Mouse (Mus musculus): Measurements from ENCODE around the gene Tas2r134. TPM values are rescaled to one million over a fixed set of nuclear protein-coding genes. Genes with fewer than 3 reads are reported as not detected.

Gene Tas2r134
- not detected for total RNA-seq (2021)
- long read RNA-seq, experiment 1: 0 reads
- long read RNA-seq, experiment 2: 0 reads

DNA sequence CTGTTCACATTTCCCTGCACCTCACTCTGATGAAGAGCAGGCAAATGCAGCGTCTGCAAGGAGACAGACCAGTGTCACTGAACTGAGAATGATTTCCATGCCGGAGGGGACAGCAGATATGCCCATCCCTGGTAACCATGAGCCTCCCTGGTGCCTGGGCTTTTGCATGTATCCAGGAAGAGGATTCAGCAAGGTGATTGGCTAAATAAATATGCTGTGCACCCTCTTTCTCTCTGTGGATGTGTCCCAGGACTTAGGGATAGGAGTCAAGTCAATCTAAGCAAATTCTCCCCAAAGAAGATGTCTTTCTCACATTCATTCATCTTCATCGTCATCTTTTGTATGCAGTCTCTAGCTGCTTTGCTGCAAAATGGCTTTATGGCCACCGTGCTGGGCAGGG, at the start of gene Tas2r134:
Tas2r134 (plus strand) TSS at position 301 of the 400 bp plus-strand sequence.
- DNase-seq (ENCODE audit: low spot score in 2 of 2): no peak

DNA sequence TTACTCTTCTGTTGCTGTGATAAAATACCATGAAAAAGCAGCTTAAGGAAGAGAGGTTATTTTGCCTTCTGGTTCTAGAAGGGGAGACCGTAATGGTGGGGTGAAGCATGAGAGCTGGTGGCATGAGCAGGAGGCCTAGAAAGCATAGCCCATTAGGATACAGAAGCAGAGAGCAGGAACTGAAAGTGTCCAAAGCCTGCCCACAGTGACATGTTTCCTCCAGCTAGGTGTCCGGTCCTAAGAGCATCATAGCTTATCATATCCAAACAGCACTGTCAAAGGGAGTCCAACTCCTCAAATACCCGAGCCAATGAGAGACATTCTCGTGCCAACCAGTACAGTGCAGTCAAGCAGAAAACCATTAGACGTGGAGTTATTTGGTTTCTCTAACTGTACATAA, 47.5 kb upstream of the Tas2r134 start:
- no peak for DNase-seq (ENCODE audit: low spot score in 2 of 2)

GRCm38 (mm10) chr2:51584050-51585046, 43.0 kb upstream of the Tas2r134 start:
- DNase-seq (ENCODE audit: low spot score in 2 of 2): no peak

GRCm38 (mm10) chr2:51588336-51588735, 39.0 kb upstream of the Tas2r134 start:
- no peak for DNase-seq (ENCODE audit: low spot score in 2 of 2)

GRCm38 (mm10) chr2:51588895-51589294, 38.4 kb upstream of the Tas2r134 start:
- no peak for DNase-seq (ENCODE audit: low spot score in 2 of 2)

GRCm38 (mm10) chr2:51589627-51590026, 37.7 kb upstream of the Tas2r134 start:
- DNase-seq (ENCODE audit: low spot score in 2 of 2): no peak

GRCm38 (mm10) chr2:51590308-51590707, 37.0 kb upstream of the Tas2r134 start:
- no peak for DNase-seq (ENCODE audit: low spot score in 2 of 2)

- DNase-seq (ENCODE audit: low spot score in 2 of 2): no peak
These were observed 35.2 kb upstream of the Tas2r134 start for GRCm38 (mm10) chr2:51592157-51592556.

DNA sequence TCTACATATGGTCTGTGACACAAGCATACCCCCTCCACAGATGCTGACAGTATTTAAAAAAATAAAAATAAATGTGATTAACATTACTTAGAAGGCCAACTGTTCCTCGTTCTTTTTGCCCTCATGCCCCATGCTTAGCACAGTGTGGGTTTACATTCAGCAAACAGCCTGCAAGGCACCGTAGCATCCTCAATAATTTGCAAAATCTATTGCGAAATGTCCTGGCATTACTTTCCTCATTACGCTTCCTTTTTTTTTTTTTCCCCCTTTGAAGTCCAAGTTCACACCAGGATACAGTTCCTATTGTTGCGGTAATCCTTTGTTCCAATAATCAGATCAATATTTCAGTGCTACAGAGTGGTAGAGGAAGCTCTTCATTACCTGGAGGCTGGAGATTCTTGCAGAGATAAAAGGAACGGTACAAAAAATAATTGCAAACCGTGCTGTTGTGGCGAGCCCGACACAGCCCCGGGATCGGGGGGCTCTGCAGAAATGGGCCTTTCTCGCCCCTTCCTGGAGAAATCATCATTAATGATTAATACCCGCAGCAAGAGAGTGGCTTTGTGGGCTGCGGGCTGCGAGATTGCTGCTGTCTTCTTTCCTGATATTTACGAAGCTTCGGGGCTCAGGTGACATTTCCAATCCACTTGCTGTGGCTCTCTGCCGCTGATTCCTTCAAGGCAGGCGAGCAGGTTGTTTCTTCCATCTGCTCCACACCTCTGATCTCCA, 27.7 kb upstream of the Tas2r134 start:
- DNase-seq (ENCODE audit: low spot score in 2 of 2): no peak

DNA sequence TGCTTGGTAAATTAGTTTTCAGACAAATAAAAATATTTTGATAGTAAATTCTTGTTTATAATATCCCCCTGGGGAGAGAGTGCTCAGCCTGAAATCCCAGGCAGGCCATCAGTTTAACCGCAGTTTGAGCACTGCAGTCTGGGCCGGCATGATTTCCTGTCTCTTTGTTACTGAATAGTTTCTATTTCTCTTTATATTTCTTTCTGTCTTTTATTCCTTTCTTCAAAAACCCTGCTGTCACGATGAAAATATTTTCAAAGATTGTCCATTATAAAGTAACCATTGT, 27.2 kb upstream of the Tas2r134 start:
- no peak for DNase-seq (ENCODE audit: low spot score in 2 of 2)

- no peak for DNase-seq (ENCODE audit: low spot score in 2 of 2)
These were observed 26.4 kb upstream of the Tas2r134 start for GRCm38 (mm10) chr2:51600873-51601272.

DNA sequence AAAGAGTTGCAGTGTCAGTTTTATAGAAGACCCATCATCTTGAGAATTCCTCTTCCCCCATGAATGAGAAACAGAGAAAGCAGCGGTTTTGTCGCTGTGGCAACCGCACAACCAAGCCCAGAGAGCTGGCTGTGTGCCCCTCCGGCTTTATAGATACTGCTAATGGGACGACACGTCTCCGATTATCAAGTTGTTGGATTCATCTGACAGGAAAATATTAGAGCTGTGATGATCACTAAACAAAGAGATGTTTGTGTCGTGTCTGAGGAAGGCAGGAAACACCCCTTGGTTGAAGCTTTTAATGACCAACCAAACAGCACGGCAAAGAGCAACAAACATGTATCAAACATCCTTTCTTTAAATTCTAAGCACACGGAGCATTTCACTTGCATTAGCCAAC, 17.0 kb upstream of the Tas2r134 start:
- DNase-seq (ENCODE audit: low spot score in 2 of 2): no peak

- no peak for DNase-seq (ENCODE audit: low spot score in 2 of 2)
These were observed 16.4 kb upstream of the Tas2r134 start for GRCm38 (mm10) chr2:51610897-51611296.

GRCm38 (mm10) chr2:51613716-51614115, 13.6 kb upstream of the Tas2r134 start:
- DNase-seq (ENCODE audit: low spot score in 2 of 2): no peak

DNA sequence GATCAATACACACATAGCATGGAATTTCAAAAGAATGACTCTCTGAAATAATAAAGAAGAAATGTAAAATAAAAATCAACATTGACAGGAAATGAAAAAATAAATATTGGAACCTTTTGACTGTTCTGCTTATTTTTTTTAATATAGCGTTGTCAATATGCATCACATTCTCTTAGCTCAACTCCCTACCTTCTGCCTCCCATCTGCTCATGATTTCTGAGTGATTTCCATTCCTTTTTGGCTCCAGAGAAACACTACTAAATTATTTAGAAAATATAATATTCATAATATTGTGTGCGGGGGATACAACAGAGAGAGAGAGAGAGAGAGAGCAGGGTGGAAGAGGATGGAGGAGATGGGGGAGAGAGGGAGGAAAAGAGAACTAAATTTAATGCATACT, 5.4 kb upstream of the Tas2r134 start:
- no peak for DNase-seq (ENCODE audit: low spot score in 2 of 2)

- no peak for DNase-seq (ENCODE audit: low spot score in 2 of 2)
These were observed 1.3 kb upstream of the Tas2r134 start for GRCm38 (mm10) chr2:51626007-51626406.

- no peak for DNase-seq (ENCODE audit: low spot score in 2 of 2)
These were observed 4.1 kb downstream of the Tas2r134 start for GRCm38 (mm10) chr2:51631428-51631827.

GRCm38 (mm10) chr2:51637681-51638080, 10.4 kb downstream of the Tas2r134 start:
- no peak for DNase-seq (ENCODE audit: low spot score in 2 of 2)

- DNase-seq (ENCODE audit: low spot score in 2 of 2): no peak
These were observed 14.3 kb downstream of the Tas2r134 start for GRCm38 (mm10) chr2:51641635-51642034.

GRCm38 (mm10) chr2:51643244-51644139, 16.2 kb downstream of the Tas2r134 start:
- no peak for DNase-seq (ENCODE audit: low spot score in 2 of 2)

DNA sequence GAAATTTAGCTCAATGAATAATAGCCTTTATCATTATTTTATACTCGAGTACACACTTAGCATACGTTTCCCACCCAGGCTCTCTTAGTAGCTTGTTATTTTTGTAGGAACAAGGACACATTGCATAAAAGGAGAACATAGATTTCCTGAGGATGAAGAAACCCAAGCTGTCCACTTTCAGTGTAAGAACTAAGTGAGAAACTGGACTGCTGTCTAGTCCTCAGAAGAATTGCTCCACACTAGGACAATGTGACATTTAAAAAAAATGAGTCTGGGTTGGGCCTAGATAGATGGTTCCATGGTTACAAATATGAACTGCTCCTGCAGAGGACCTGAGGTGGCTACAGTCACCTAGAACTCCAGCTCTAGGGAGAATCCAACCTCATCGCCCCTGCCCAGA, 20.7 kb downstream of the Tas2r134 start:
- DNase-seq (ENCODE audit: low spot score in 2 of 2): no peak

All from gastrocnemius, postnatal 4 days (tissue).